Mouse (Mus musculus) midbrain, embryonic 12.5 days (tissue): ENCODE measurements around the gene Zfp800. TPM values are rescaled to one million over a fixed set of nuclear protein-coding genes. Genes with fewer than 3 reads are reported as not detected.

Experiments used
- ATAC-seq: fragments of 200-750 bp; cut with Nextera tagmentation; 2 replicates; pipeline ENCODE4 v1.8.0; 2017; ENCODE audit warnings: low read depth, moderate TSS enrichment, moderate library complexity; ENCODE audit not compliant: low FRiP score
- H3K27ac ChIP-seq: fragments of 300-500 bp; sonication (generic); replicated peaks from 2 replicates; pipeline ENCODE4 v1.5.1; 2016; ENCODE audit warnings: mild to moderate bottlenecking
- H3K27me3 ChIP-seq: fragments of 300-500 bp; sonication (generic); 2 replicates; pipeline ENCODE4 v1.6.1; 2016; ENCODE audit warnings: mild to moderate bottlenecking
- H3K36me3 ChIP-seq: fragments of 300-500 bp; sonication (generic); 2 replicates; pipeline ENCODE4 v1.6.1; 2016
- H3K4me1 ChIP-seq: fragments of 300-500 bp; sonication (generic); 2 replicates; pipeline ENCODE4 v1.6.1; 2016
- H3K4me2 ChIP-seq: fragments of 300-500 bp; sonication (generic); replicated peaks from 2 replicates; pipeline ENCODE4 v1.6.1; 2016; ENCODE audit warnings: mild to moderate bottlenecking, moderate library complexity
- H3K4me3 ChIP-seq: fragments of 300-500 bp; sonication (generic); 2 replicates; pipeline ENCODE4 v1.5.1; 2016; ENCODE audit warnings: mild to moderate bottlenecking
- H3K9ac ChIP-seq: fragments of 300-500 bp; sonication (generic); replicated peaks from 2 replicates; pipeline ENCODE4 v1.6.1; 2016; ENCODE audit warnings: mild to moderate bottlenecking, moderate library complexity
- H3K9me3 ChIP-seq: fragments of 300-500 bp; sonication (generic); 2 replicates; pipeline ENCODE4 v1.6.1; 2016; ENCODE audit warnings: mild to moderate bottlenecking
- WGBS: fragments of 180-500 bp; shearing (Covaris S2); methylation state at CpG from one replicate; pipeline ENCODE4 v1.1.7; 2016; 5-methylcytosine and 5-hydroxymethylcytosine counted together
- polyA plus RNA-seq: library from polyadenylated mRNA; unstranded; fragments of >200 nt; fragmentation: Nextera tagmentation; extraction: Ambion mirVana; gene quantifications from 2 replicates; pipeline ENCODE4 v1.2.1, GENCODE M21; 2016

Zfp800 gene
- polyA plus RNA-seq, 1 experiment from 2014 or later: 40.3 TPM

DNA sequence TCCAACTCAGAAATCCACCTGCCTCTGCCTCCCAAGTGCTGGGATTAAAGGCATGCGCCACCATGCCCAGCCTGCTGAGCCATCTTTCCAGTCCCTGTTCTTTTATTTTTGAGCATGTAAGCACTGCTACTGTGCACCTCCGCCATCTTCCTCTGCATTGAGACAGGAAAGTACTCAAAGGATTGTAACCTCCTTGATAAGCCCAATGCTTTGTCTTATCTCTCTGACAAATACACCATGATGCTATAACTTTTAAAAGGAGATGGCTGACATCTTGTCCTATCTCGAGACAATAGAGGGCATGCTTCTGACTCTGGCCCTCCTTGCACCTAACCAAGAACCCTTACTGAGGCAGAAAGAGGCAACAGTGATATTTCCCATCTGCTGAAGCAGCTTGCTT lies 88.9 kb downstream of the Zfp800 start:
- 90% methylated on average over 3 of the region's 3 CpGs for WGBS
- no peaks in the 10 kb centered on the region for H3K27me3 ChIP-seq
- no peak overlapping the region for H3K4me3 ChIP-seq
- no peak overlapping the region for H3K27ac ChIP-seq
- H3K9ac ChIP-seq: no peak overlapping the region
- 0 out of 2 replicates have a peak, but pooled peaks cover 4% of the 10 kb centered on the region for H3K36me3 ChIP-seq
- no peaks in the 10 kb centered on the region for H3K4me1 ChIP-seq
- ATAC-seq: no peak
- no peaks in the 10 kb centered on the region for H3K9me3 ChIP-seq
- H3K4me2 ChIP-seq: no peak overlapping the region

DNA sequence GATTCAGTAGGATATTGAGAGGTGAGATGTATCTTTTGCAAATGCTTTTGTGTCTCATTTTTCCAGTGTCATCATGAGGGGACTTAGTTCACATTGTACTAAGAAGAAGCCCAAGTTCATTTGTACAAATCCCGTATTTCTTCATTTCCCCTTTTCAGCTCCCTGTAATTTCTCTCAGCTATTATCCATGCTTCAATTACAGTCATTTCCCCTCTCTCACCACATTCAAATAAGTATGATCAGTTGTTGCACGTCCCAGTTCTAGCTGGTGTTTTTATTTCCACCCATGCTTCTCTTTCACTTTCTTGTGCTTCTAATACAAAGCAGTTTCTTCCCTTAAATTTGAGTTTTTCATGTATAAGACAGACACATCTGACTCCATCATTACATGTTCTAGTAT lies 91.1 kb downstream of the Zfp800 start:
- Histone ChIP-seq H3K9ac (no peak overlapping the region), H3K27me3 (no peaks in the 10 kb centered on the region), H3K9me3 (no peaks in the 10 kb centered on the region), H3K27ac (no peak overlapping the region), H3K4me3 (no peak overlapping the region), H3K4me1 (no peaks in the 10 kb centered on the region), H3K36me3 (no peaks in the 10 kb centered on the region), H3K4me2 (no peak overlapping the region)
- WGBS: 85% methylated on average over 2 of the region's 2 CpGs
- ATAC-seq: no peak

- H3K27me3 ChIP-seq: no peaks in the 10 kb centered on the region
- H3K9ac ChIP-seq: no peak overlapping the region
- no peaks in the 10 kb centered on the region for H3K36me3 ChIP-seq
- no peak overlapping the region for H3K4me3 ChIP-seq
- 3% methylated on average over 8 of the region's 8 CpGs for WGBS
- H3K27ac ChIP-seq: no peak overlapping the region
- H3K9me3 ChIP-seq: no peaks in the 10 kb centered on the region
- H3K4me1 ChIP-seq: peaks cover 7% of the 10 kb centered on the region
- peak overlapping the region; percentile 35 for H3K4me2 ChIP-seq
- ATAC-seq: 0 out of 2 replicates have a peak, but pooled peaks have one; percentile 34
Measured at GRCm38 (mm10) chr6:28296306-28296705, 101.5 kb downstream of the Zfp800 start.

DNA sequence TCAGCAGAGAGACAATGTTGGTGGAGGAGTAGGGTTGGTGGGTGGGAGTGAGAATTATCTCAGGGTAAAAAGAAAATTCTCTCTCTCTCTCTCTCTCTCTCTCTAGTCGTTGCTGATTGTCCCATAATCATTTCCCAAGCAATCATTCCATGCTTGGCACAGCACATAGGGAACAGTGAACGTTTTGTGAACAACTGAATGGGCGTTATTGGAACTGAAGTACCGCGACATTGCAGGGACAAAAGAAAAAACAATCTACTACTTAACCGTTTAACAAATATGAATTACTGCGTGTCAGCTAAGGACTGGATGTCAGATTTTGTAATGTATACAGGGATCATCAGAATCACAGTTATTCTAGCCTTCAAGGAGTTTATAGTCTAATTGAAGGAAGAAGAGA lies 102.2 kb downstream of the Zfp800 start:
- 40% methylated on average over 7 of the region's 7 CpGs for WGBS
- no peak for ATAC-seq
- H3K9ac ChIP-seq: no peak overlapping the region
- H3K4me1 ChIP-seq: peaks cover 7% of the 10 kb centered on the region
- H3K27me3 ChIP-seq: no peaks in the 10 kb centered on the region
- H3K4me3 ChIP-seq: no peak overlapping the region
- H3K36me3 ChIP-seq: no peaks in the 10 kb centered on the region
- no peak overlapping the region for H3K27ac ChIP-seq
- H3K4me2 ChIP-seq: no peak overlapping the region
- H3K9me3 ChIP-seq: no peaks in the 10 kb centered on the region

GRCm38 (mm10) chr6:28292810-28293209 lies 105.0 kb downstream of the Zfp800 start:
- no peaks in the 10 kb centered on the region for H3K36me3 ChIP-seq
- ATAC-seq: no peak
- peaks cover 7% of the 10 kb centered on the region for H3K4me1 ChIP-seq
- H3K27ac ChIP-seq: no peak overlapping the region
- H3K9ac ChIP-seq: no peak overlapping the region
- H3K27me3 ChIP-seq: no peaks in the 10 kb centered on the region
- 91% methylated on average over 6 of the region's 6 CpGs for WGBS
- no peak overlapping the region for H3K4me2 ChIP-seq
- no peaks in the 10 kb centered on the region for H3K9me3 ChIP-seq
- no peak overlapping the region for H3K4me3 ChIP-seq

- no peak overlapping the region for H3K4me2 ChIP-seq
- no peak overlapping the region for H3K9ac ChIP-seq
- no peaks in the 10 kb centered on the region for H3K27me3 ChIP-seq
- WGBS: 71% methylated on average over 2 of the region's 2 CpGs
- H3K36me3 ChIP-seq: 0 out of 2 replicates have a peak, but pooled peaks cover 5% of the 10 kb centered on the region
- H3K4me1 ChIP-seq: no peaks in the 10 kb centered on the region
- no peak overlapping the region for H3K4me3 ChIP-seq
- no peak overlapping the region for H3K27ac ChIP-seq
- no peak for ATAC-seq
- peaks cover 6% of the 10 kb centered on the region; the same call in 1 of the 2 replicates for H3K9me3 ChIP-seq
Measured at GRCm38 (mm10) chr6:28279886-28280285, 117.9 kb downstream of the Zfp800 start.

DNA sequence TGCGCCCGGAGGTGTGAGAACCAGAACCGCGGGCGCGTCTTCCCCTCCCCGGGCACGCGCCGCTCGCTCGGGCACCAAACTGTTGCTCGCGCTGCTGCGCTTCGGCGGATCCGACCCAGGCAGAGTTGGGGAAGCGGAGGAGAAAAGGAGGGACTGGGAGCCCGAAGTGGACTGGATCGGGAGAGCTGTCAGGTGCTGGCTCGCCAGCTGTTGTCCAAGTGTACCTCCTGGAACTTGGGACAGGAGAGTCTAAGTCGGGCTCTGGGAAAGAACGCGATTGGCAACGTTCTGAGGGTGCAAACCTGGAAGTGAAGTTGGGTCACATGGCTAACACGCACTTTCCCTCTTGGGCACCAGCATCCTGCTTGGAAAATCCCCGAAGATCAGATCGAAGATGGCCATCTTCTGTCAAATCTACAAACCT lies 135.6 kb downstream of the Zfp800 start:
- H3K4me1 ChIP-seq: peaks cover 5% of the 10 kb centered on the region
- under 1% methylated on average over 29 of the region's 29 CpGs for WGBS
- H3K4me2 ChIP-seq: peak overlapping the region; percentile 90
- no peaks in the 10 kb centered on the region for H3K9me3 ChIP-seq
- peak overlapping the region; percentile 67 for H3K4me3 ChIP-seq
- H3K27ac ChIP-seq: peak overlapping the region; percentile 79
- peak overlapping the region; percentile 75 for H3K9ac ChIP-seq
- H3K36me3 ChIP-seq: peaks cover 7% of the 10 kb centered on the region; the same call in 1 of the 2 replicates
- peaks cover 3% of the 10 kb centered on the region; the same call in 1 of the 2 replicates for H3K27me3 ChIP-seq
- ATAC-seq: peak; percentile 72; the same call in 1 of the 2 replicates

DNA sequence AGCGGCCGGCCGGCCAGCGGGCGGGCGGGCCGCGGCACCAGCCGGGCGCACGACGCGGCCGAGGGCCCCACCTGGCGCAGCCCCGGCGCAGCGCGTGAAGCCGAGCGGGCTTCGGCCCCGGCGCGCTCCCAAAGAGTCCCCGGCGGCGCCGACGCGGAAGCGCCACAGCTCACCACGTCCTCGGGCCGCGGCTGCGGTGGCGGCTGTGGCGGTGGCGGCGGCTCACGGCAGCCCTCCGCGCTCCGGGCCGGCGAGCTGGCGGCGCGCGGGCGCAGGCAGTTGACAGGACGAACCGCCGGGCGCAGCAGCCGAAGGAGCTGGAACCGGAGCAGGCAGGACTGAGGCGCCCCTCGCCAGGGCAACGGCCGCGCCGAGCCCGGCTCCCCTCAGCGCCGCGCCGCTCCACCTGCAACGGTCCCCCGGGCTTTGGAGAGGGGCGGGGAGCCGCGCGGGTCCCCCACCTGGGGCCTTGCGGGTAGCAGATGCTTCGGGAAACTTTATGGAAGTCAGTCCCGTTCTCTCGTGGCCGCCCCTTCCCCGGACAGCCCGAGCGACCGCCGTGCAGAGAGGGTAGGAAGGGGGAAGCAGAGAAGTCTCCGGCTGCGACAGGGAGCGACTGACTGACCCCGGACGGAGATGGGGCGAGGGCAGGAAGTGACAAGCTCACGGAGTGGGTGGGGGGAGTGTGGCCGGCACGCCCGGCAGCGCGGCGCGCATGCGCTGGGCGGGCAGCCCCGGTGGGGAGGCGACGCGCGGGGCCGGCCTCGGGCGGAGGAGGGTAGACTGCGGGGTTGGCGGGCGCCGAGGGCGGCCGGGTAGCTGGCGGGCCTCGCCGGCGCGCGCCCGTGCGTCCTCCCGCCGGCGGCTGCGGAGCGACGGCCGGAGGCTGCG lies 136.3 kb downstream of the Zfp800 start:
- ATAC-seq: peak; percentile 95
- Histone ChIP-seq H3K36me3 (peaks cover 7% of the 10 kb centered on the region; the same call in 1 of the 2 replicates), H3K9me3 (no peaks in the 10 kb centered on the region), H3K9ac (peak overlapping the region; percentile 75), H3K27me3 (peaks cover 3% of the 10 kb centered on the region; the same call in 1 of the 2 replicates), H3K4me3 (peak overlapping the region; percentile 67), H3K27ac (peak overlapping the region; percentile 79), H3K4me2 (peak overlapping the region; percentile 90), H3K4me1 (peaks cover 5% of the 10 kb centered on the region)
- under 1% methylated on average over 73 of the region's 131 CpGs for WGBS

DNA sequence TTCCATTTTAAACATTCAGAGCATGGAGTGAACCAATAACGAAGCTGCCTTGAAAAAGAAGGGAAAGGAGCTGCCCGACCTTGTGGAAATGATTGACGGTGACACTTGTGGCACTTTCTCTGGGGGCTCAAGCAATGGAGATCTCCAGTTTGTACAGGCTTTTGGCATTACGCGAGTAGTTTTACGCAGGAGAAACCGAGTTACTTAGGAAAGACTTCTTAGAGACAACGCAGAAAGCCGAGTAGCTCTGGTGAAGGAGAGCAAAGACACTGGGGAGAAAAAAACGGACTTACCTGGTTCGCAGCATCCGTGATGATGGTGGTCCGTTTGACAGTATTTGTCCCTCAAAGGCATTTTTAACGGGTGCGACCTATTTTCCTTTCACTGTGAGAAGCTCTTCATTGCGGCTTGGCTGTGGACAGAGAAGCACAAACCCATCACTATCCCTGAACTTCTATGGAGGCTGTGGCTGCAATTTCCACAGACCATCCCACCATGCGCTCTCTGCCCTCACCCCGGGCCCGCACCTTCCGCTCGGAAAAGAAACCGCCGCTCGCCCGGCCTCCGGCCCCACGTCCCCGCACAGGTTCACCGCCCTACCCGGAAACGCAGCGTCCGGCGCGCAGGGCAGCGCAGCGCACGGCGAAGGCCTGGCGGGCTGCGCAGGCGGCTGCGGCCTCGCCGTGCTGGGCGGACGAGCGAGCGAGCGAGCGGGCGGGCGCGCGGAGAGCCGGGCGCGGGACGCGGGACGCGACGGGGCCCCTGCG lies 137.2 kb downstream of the Zfp800 start:
- peaks cover 3% of the 10 kb centered on the region; the same call in 1 of the 2 replicates for H3K27me3 ChIP-seq
- H3K4me3 ChIP-seq: peak overlapping the region; percentile 67
- H3K4me1 ChIP-seq: peaks cover 5% of the 10 kb centered on the region
- H3K36me3 ChIP-seq: peaks cover 9% of the 10 kb centered on the region
- H3K4me2 ChIP-seq: peak overlapping the region; percentile 90
- H3K27ac ChIP-seq: peak overlapping the region; percentile 79
- peak overlapping the region; percentile 75 for H3K9ac ChIP-seq
- no peak for ATAC-seq
- 1% methylated on average over 64 of the region's 64 CpGs for WGBS
- H3K9me3 ChIP-seq: no peaks in the 10 kb centered on the region

GRCm38 (mm10) chr6:28259750-28260149 lies 138.1 kb downstream of the Zfp800 start:
- Histone ChIP-seq H3K36me3 (peaks cover 15% of the 10 kb centered on the region), H3K9me3 (no peaks in the 10 kb centered on the region), H3K9ac (no peak overlapping the region), H3K27me3 (peaks cover 3% of the 10 kb centered on the region; the same call in 1 of the 2 replicates), H3K4me2 (no peak overlapping the region), H3K4me3 (no peak overlapping the region), H3K4me1 (peaks cover 5% of the 10 kb centered on the region), H3K27ac (no peak overlapping the region)
- WGBS: 90% methylated on average over 5 of the region's 5 CpGs
- no peak for ATAC-seq

- Histone ChIP-seq H3K4me3 (no peak overlapping the region), H3K9ac (no peak overlapping the region), H3K27ac (no peak overlapping the region), H3K27me3 (peaks cover 3% of the 10 kb centered on the region; the same call in 1 of the 2 replicates), H3K4me2 (no peak overlapping the region), H3K4me1 (peaks cover 5% of the 10 kb centered on the region), H3K36me3 (peaks cover 18% of the 10 kb centered on the region), H3K9me3 (no peaks in the 10 kb centered on the region)
- WGBS: 63% methylated on average over 1 of the region's 1 CpGs
- ATAC-seq: no peak
Measured at GRCm38 (mm10) chr6:28258440-28258839, 139.4 kb downstream of the Zfp800 start.

GRCm38 (mm10) chr6:28257772-28258171 lies 140.0 kb downstream of the Zfp800 start:
- ATAC-seq: no peak
- Histone ChIP-seq H3K4me3 (no peak overlapping the region), H3K36me3 (peaks cover 18% of the 10 kb centered on the region), H3K27me3 (peaks cover 1% of the 10 kb centered on the region; the same call in 1 of the 2 replicates), H3K9me3 (no peaks in the 10 kb centered on the region), H3K27ac (no peak overlapping the region), H3K4me2 (no peak overlapping the region), H3K9ac (no peak overlapping the region), H3K4me1 (peaks cover 5% of the 10 kb centered on the region)
- WGBS: 85% methylated on average over 1 of the region's 1 CpGs
